Comparison of ENCODE assay signal across 8 mouse cellular contexts in genomic region chr11:101174389-101174745, GRCm38 (mm10). TPM values are rescaled to one million over a fixed set of nuclear protein-coding genes. Genes with fewer than 3 reads are reported as not detected.
DNase-seq lines count a peak whose midpoint lies in the region; ATAC-seq and TF ChIP-seq lines count a peak whose summit lies in the region.

No protein-coding gene starts in this region.

- TF ChIP-seq CTCF in layer of hippocampus, adult 2 months (conservative IDR thresholded peaks at IDR 0.05): no peak
- no peak for TF ChIP-seq CTCF in cortical plate, adult 2 months (IDR thresholded peaks at IDR 0.05; ENCODE audit: extremely low read depth, insufficient read depth, low read length)

- peak overlapping the region; percentile 96 for H3K27ac ChIP-seq in layer of hippocampus, adult 2 months
- no peak overlapping the region for H3K27ac ChIP-seq in cortical plate, adult 2 months (ENCODE audit: insufficient read depth, low read length)
- no peak overlapping the region for H3K27ac ChIP-seq in hindbrain, embryonic 12.5 days
- peak overlapping the region; percentile 74 for H3K27ac ChIP-seq in midbrain, embryonic 13.5 days

- DNase-seq in layer of hippocampus, adult 2 months (ENCODE audit: low spot score in 2 of 2): no peak
- DNase-seq in layer of hippocampus, postnatal 10 days (ENCODE audit: low spot score in 2 of 2): no peak
- no peak for DNase-seq in embryo, embryonic 10 days (ENCODE audit: low spot score)
- DNase-seq in left cerebral cortex, postnatal 36 days (ENCODE audit: low spot score in 2 of 2): no peak
- DNase-seq in embryo, embryonic 10.5 days (ENCODE audit: low spot score): no peak

- H3K4me1 ChIP-seq in cortical plate, adult 2 months (ENCODE audit: control insufficient read depth, insufficient read depth, low read length): peaks cover 5% of the 10 kb centered on the region
- H3K4me1 ChIP-seq in hindbrain, embryonic 12.5 days: peaks cover 59% of the 10 kb centered on the region
- H3K4me1 ChIP-seq in midbrain, embryonic 13.5 days (replicated peaks): peaks cover 80% of the 10 kb centered on the region

- peak overlapping the region; percentile 43 for H3K4me3 ChIP-seq in layer of hippocampus, adult 2 months
- H3K4me3 ChIP-seq in cortical plate, adult 2 months (ENCODE audit: insufficient read depth, low read length): peak overlapping the region; percentile 22; the same call in 1 of the 2 replicates
- peak overlapping the region; percentile 27 for H3K4me3 ChIP-seq in hindbrain, embryonic 12.5 days
- peak overlapping the region; percentile 36 for H3K4me3 ChIP-seq in midbrain, embryonic 13.5 days (replicated peaks)

- WGBS in hindbrain, embryonic 12.5 days: 29% methylated on average over 9 of the region's 9 CpGs
- WGBS in midbrain, embryonic 13.5 days: 27% methylated on average over 9 of the region's 9 CpGs

- ATAC-seq in hindbrain, embryonic 12.5 days (ENCODE audit: low FRiP score): no peak
- no peak for ATAC-seq in midbrain, embryonic 13.5 days

- peaks cover 73% of the 10 kb centered on the region for H3K27me3 ChIP-seq in hindbrain, embryonic 12.5 days
- peaks cover 70% of the 10 kb centered on the region for H3K27me3 ChIP-seq in midbrain, embryonic 13.5 days

- no peaks in the 10 kb centered on the region for H3K36me3 ChIP-seq in hindbrain, embryonic 12.5 days
- no peaks in the 10 kb centered on the region for H3K36me3 ChIP-seq in midbrain, embryonic 13.5 days

- intact Hi-C loops in left cerebral cortex, postnatal 36 days (cut with DNase I): loop anchor here (10.0 kb wide), 1 partner anchor 190 kb away; no protein-coding TSS in a partner anchor

- peak overlapping the region; percentile 62 for H3K4me2 ChIP-seq in hindbrain, embryonic 12.5 days (replicated peaks)
- H3K4me2 ChIP-seq in midbrain, embryonic 13.5 days (replicated peaks): peak overlapping the region; percentile 63

- H3K9ac ChIP-seq in hindbrain, embryonic 12.5 days: peak overlapping the region; percentile 50; the same call in 1 of the 2 replicates
- H3K9ac ChIP-seq in midbrain, embryonic 13.5 days (replicated peaks): peak overlapping the region; percentile 64

- H3K9me3 ChIP-seq in hindbrain, embryonic 12.5 days (replicated peaks): no peaks in the 10 kb centered on the region
- no peaks in the 10 kb centered on the region for H3K9me3 ChIP-seq in midbrain, embryonic 13.5 days

- TF ChIP-seq POLR2A in cortical plate, adult 2 months (IDR thresholded peaks at IDR 0.05; ENCODE audit: extremely low read depth, insufficient read depth, low read length): no peak

RNA-seq across cellular contexts. Expression of gene Ccr10, which starts 0.9 kb away (rescaled TPM):
- not detected for total RNA-seq in layer of hippocampus, adult 2 months (2021)
- total RNA-seq in layer of hippocampus, postnatal 10 days (2021): not detected
- 0.23 and 0.36 TPM in 2 replicates for polyA plus RNA-seq in cortical plate, adult 2 months (2012; rRNA removed)
- polyA plus RNA-seq in hindbrain, embryonic 12.5 days (2016; fragmentation: Nextera tagmentation; extraction: Ambion mirVana): 0.23 and 0.61 TPM in 2 replicates
- polyA plus RNA-seq in midbrain, embryonic 13.5 days (2015; fragmentation: Nextera tagmentation; extraction: Ambion mirVana): 0.19 and 0.38 TPM in 2 replicates
- total RNA-seq in left cerebral cortex, postnatal 36 days (2021): under 1 TPM in 1 of 2 experiments, not detected in 1; 0.37 TPM

RNA-seq across cellular contexts. Expression of gene Plekhh3, which starts 3.2 kb away (rescaled TPM):
- 10 to 100 TPM; 14.5 to 15.4 TPM for total RNA-seq in layer of hippocampus, adult 2 months (2021)
- total RNA-seq in layer of hippocampus, postnatal 10 days (2021): 10 to 100 TPM; 13.2 to 13.4 TPM
- polyA plus RNA-seq in cortical plate, adult 2 months (2012; rRNA removed): 15.1 and 15.8 TPM in 2 replicates
- polyA plus RNA-seq in hindbrain, embryonic 12.5 days (2016; fragmentation: Nextera tagmentation; extraction: Ambion mirVana): 14.3 and 15.4 TPM in 2 replicates
- polyA plus RNA-seq in midbrain, embryonic 13.5 days (2015; fragmentation: Nextera tagmentation; extraction: Ambion mirVana): 7.3 and 8.1 TPM in 2 replicates
- total RNA-seq in left cerebral cortex, postnatal 36 days (2021): 10 to 100 TPM; 12.3 TPM

RNA-seq across cellular contexts. Expression of gene Cntnap1, which starts 4.0 kb away (rescaled TPM):
- total RNA-seq in layer of hippocampus, adult 2 months (2021): 100 to 1,000 TPM; 169 to 171 TPM
- total RNA-seq in layer of hippocampus, postnatal 10 days (2021): 10 to 100 TPM; 59.0 to 61.4 TPM
- polyA plus RNA-seq in cortical plate, adult 2 months (2012; rRNA removed): 89.5 and 92.4 TPM in 2 replicates
- 0.97 and 1.2 TPM in 2 replicates for polyA plus RNA-seq in hindbrain, embryonic 12.5 days (2016; fragmentation: Nextera tagmentation; extraction: Ambion mirVana)
- 1.3 and 1.5 TPM in 2 replicates for polyA plus RNA-seq in midbrain, embryonic 13.5 days (2015; fragmentation: Nextera tagmentation; extraction: Ambion mirVana)
- total RNA-seq in left cerebral cortex, postnatal 36 days (2021): 100 to 1,000 TPM; 167 to 172 TPM

RNA-seq across cellular contexts. Expression of gene Tubg2, which starts 18.7 kb away (rescaled TPM):
- total RNA-seq in layer of hippocampus, adult 2 months (2021): 10 to 100 TPM; 40.2 to 44.5 TPM
- total RNA-seq in layer of hippocampus, postnatal 10 days (2021): 10 to 100 TPM; 31.7 to 41.4 TPM
- polyA plus RNA-seq in cortical plate, adult 2 months (2012; rRNA removed): 57.9 and 61.0 TPM in 2 replicates
- polyA plus RNA-seq in hindbrain, embryonic 12.5 days (2016; fragmentation: Nextera tagmentation; extraction: Ambion mirVana): 10.4 and 12.9 TPM in 2 replicates
- 29.8 and 31.6 TPM in 2 replicates for polyA plus RNA-seq in midbrain, embryonic 13.5 days (2015; fragmentation: Nextera tagmentation; extraction: Ambion mirVana)
- total RNA-seq in left cerebral cortex, postnatal 36 days (2021): 10 to 100 TPM; 49.7 to 62.4 TPM

RNA-seq across cellular contexts. Expression of gene Ezh1, which starts 51.9 kb away (rescaled TPM):
- total RNA-seq in layer of hippocampus, adult 2 months (2021): 10 to 100 TPM; 73.6 to 81.8 TPM
- 10 to 100 TPM; 27.9 to 30.9 TPM for total RNA-seq in layer of hippocampus, postnatal 10 days (2021)
- 51.9 and 53.2 TPM in 2 replicates for polyA plus RNA-seq in cortical plate, adult 2 months (2012; rRNA removed)
- polyA plus RNA-seq in hindbrain, embryonic 12.5 days (2016; fragmentation: Nextera tagmentation; extraction: Ambion mirVana): 17.3 and 18.5 TPM in 2 replicates
- polyA plus RNA-seq in midbrain, embryonic 13.5 days (2015; fragmentation: Nextera tagmentation; extraction: Ambion mirVana): 17.6 and 17.7 TPM in 2 replicates
- total RNA-seq in left cerebral cortex, postnatal 36 days (2021): 10 to 100 TPM; 47.8 to 52.1 TPM

Comparison
In these comparisons a context has a peak if more than half of its experiments do, and no peak if none do; other contexts are left out.
1. H3K27ac ChIP-seq: peak in layer of hippocampus, adult 2 months (single experiment) and midbrain, embryonic 13.5 days (single experiment); none in cortical plate, adult 2 months (single experiment) and hindbrain, embryonic 12.5 days (single experiment).
2. Peak in every context shown above with its lines, with median percentiles within 50 percentile points of each other: H3K4me3 ChIP-seq.